Mouse (Mus musculus): ENCODE measurements around the gene Gm27021. TPM values are rescaled to one million over a fixed set of nuclear protein-coding genes. Genes with fewer than 3 reads are reported as not detected.
A peak's percentile ranks its signal among the peaks of the same experiment; 100 is the strongest.
"Not testable (repeated sequence)": the region's sequence is repeated elsewhere in the genome, so short reads cannot be mapped to it uniquely, and the experiment has no call there.

Gm27021 gene
- total and polyA plus RNA-seq, 2 experiments from 2014 or later: 7.9 to 13.8 TPM

- H3K4me1 ChIP-seq (ENCODE audit: insufficient read depth, low read length): no peaks in the 10 kb centered on the region
- DNase-seq (ENCODE audit: low spot score): no peak
- no peak for ATAC-seq (ENCODE audit: low FRiP score)
- no peak overlapping the region for H3K27ac ChIP-seq (ENCODE audit: low read depth, low read length)
- H3K27me3 ChIP-seq (ENCODE audit: insufficient read depth, low read length): no peaks in the 10 kb centered on the region
- no peak overlapping the region for H3K9ac ChIP-seq (replicated peaks; ENCODE audit: low read length, poor library complexity, severe bottlenecking)
- WGBS: 64% methylated on average over 5 of the region's 5 CpGs
- no peaks in the 10 kb centered on the region for H3K36me3 ChIP-seq (ENCODE audit: insufficient read depth, low read length)
- no peaks in the 10 kb centered on the region for H3K9me3 ChIP-seq (ENCODE audit: low read length)
- no peak for TF ChIP-seq CTCF (IDR thresholded peaks at IDR 0.05)
- H3K4me2 ChIP-seq (ENCODE audit: low read depth, low read length, poor library complexity, severe bottlenecking): no peak overlapping the region
- no peak overlapping the region for H3K4me3 ChIP-seq (ENCODE audit: low read depth, low read length)
Measured at GRCm38 (mm10) chr8:120684082-120684481, 16.2 kb upstream of the Gm27021 start.

GRCm38 (mm10) chr8:120683602-120684001 is 15.7 kb upstream of the Gm27021 start:
- Histone ChIP-seq H3K4me2 (ENCODE audit: low read depth, low read length, poor library complexity, severe bottlenecking) (no peak overlapping the region), H3K4me1 (ENCODE audit: insufficient read depth, low read length) (no peaks in the 10 kb centered on the region), H3K36me3 (ENCODE audit: insufficient read depth, low read length) (no peaks in the 10 kb centered on the region), H3K9me3 (ENCODE audit: low read length) (no peaks in the 10 kb centered on the region), H3K9ac (replicated peaks; ENCODE audit: low read length, poor library complexity, severe bottlenecking) (no peak overlapping the region), H3K4me3 (ENCODE audit: low read depth, low read length) (no peak overlapping the region), H3K27me3 (ENCODE audit: insufficient read depth, low read length) (no peaks in the 10 kb centered on the region), H3K27ac (ENCODE audit: low read depth, low read length) (no peak overlapping the region)
- peak; percentile 61 for DNase-seq (ENCODE audit: low spot score)
- WGBS: 19% methylated on average over 10 of the region's 10 CpGs
- peak; percentile 70 for TF ChIP-seq CTCF (IDR thresholded peaks at IDR 0.05)
- ATAC-seq (ENCODE audit: low FRiP score): no peak

- H3K4me2 ChIP-seq (ENCODE audit: low read depth, low read length, poor library complexity, severe bottlenecking): no peak overlapping the region
- H3K27me3 ChIP-seq (ENCODE audit: insufficient read depth, low read length): no peaks in the 10 kb centered on the region
- no peak for DNase-seq (ENCODE audit: low spot score)
- no peak for ATAC-seq (ENCODE audit: low FRiP score)
- H3K4me3 ChIP-seq (ENCODE audit: low read depth, low read length): no peak overlapping the region
- no peaks in the 10 kb centered on the region for H3K9me3 ChIP-seq (ENCODE audit: low read length)
- no peak for TF ChIP-seq CTCF (IDR thresholded peaks at IDR 0.05)
- H3K27ac ChIP-seq (ENCODE audit: low read depth, low read length): no peak overlapping the region
- H3K9ac ChIP-seq (replicated peaks; ENCODE audit: low read length, poor library complexity, severe bottlenecking): no peak overlapping the region
- WGBS: 75% methylated on average over 10 of the region's 10 CpGs
- H3K36me3 ChIP-seq (ENCODE audit: insufficient read depth, low read length): no peaks in the 10 kb centered on the region
- H3K4me1 ChIP-seq (ENCODE audit: insufficient read depth, low read length): no peaks in the 10 kb centered on the region
Measured at GRCm38 (mm10) chr8:120681113-120681512, 13.2 kb upstream of the Gm27021 start.

- ATAC-seq (ENCODE audit: low FRiP score); H3K9me3 ChIP-seq (ENCODE audit: low read length); H3K27me3 ChIP-seq (ENCODE audit: insufficient read depth, low read length); H3K4me1 ChIP-seq (ENCODE audit: insufficient read depth, low read length); H3K4me2 ChIP-seq (ENCODE audit: low read depth, low read length, poor library complexity, severe bottlenecking); H3K4me3 ChIP-seq (ENCODE audit: low read depth, low read length); H3K36me3 ChIP-seq (ENCODE audit: insufficient read depth, low read length); H3K9ac ChIP-seq (replicated peaks; ENCODE audit: low read length, poor library complexity, severe bottlenecking); H3K27ac ChIP-seq (ENCODE audit: low read depth, low read length): not testable (repeated sequence)
- 62% methylated on average over 7 of the region's 7 CpGs for WGBS
- peak; percentile 77 for TF ChIP-seq CTCF (IDR thresholded peaks at IDR 0.05)
- DNase-seq (ENCODE audit: low spot score): peak; percentile 55
Measured at GRCm38 (mm10) chr8:120680405-120680804, 12.5 kb upstream of the Gm27021 start.

- Histone ChIP-seq H3K4me2 (ENCODE audit: low read depth, low read length, poor library complexity, severe bottlenecking) (no peak overlapping the region), H3K9me3 (ENCODE audit: low read length) (no peaks in the 10 kb centered on the region), H3K9ac (replicated peaks; ENCODE audit: low read length, poor library complexity, severe bottlenecking) (no peak overlapping the region), H3K4me3 (ENCODE audit: low read depth, low read length) (no peak overlapping the region), H3K27me3 (ENCODE audit: insufficient read depth, low read length) (no peaks in the 10 kb centered on the region), H3K27ac (ENCODE audit: low read depth, low read length) (no peak overlapping the region), H3K4me1 (ENCODE audit: insufficient read depth, low read length) (no peaks in the 10 kb centered on the region), H3K36me3 (ENCODE audit: insufficient read depth, low read length) (0 out of 2 replicates have a peak, but pooled peaks cover 3% of the 10 kb centered on the region)
- WGBS: 82% methylated on average over 11 of the region's 11 CpGs
- TF ChIP-seq CTCF (IDR thresholded peaks at IDR 0.05): no peak
- ATAC-seq (ENCODE audit: low FRiP score) (no peak), DNase-seq (ENCODE audit: low spot score) (no peak)
Measured at GRCm38 (mm10) chr8:120679629-120680387, 11.9 kb upstream of the Gm27021 start.

GRCm38 (mm10) chr8:120678447-120678846 is 10.6 kb upstream of the Gm27021 start:
- TF ChIP-seq CTCF (IDR thresholded peaks at IDR 0.05): peak; percentile 96
- Histone ChIP-seq H3K4me1 (ENCODE audit: insufficient read depth, low read length) (no peaks in the 10 kb centered on the region), H3K27me3 (ENCODE audit: insufficient read depth, low read length) (no peaks in the 10 kb centered on the region), H3K9ac (replicated peaks; ENCODE audit: low read length, poor library complexity, severe bottlenecking) (no peak overlapping the region), H3K36me3 (ENCODE audit: insufficient read depth, low read length) (peaks cover 11% of the 10 kb centered on the region; the same call in 1 of the 2 replicates), H3K27ac (ENCODE audit: low read depth, low read length) (no peak overlapping the region), H3K4me3 (ENCODE audit: low read depth, low read length) (no peak overlapping the region), H3K4me2 (ENCODE audit: low read depth, low read length, poor library complexity, severe bottlenecking) (no peak overlapping the region), H3K9me3 (ENCODE audit: low read length) (no peaks in the 10 kb centered on the region)
- WGBS: 18% methylated on average over 10 of the region's 10 CpGs
- ATAC-seq (ENCODE audit: low FRiP score) (no peak; the same call in 1 of the 2 replicates), DNase-seq (ENCODE audit: low spot score) (peak; percentile 92)

Data from midbrain, postnatal 0 days (tissue).